Mouse (Mus musculus) CH12.LX (cell line): ENCODE data around the gene Sgip1. TPM values are rescaled to one million over a fixed set of nuclear protein-coding genes. Genes with fewer than 3 reads are reported as not detected.

ENCODE experiments used
- DNase-seq: peaks from one replicate; pipeline ENCODE4 v3.0.0-alpha.2; 2013; ENCODE audit errors: extremely low read depth
- H3K27ac ChIP-seq: 2 replicates; pipeline ENCODE4 v1.5.1; 2012; ENCODE audit warnings: low read depth, mild to moderate bottlenecking, control low read depth, moderate library complexity; ENCODE audit not compliant: insufficient read depth
- H3K27me3 ChIP-seq: replicated peaks from 2 replicates; pipeline ENCODE3; 2012; ENCODE audit warnings: inconsistent platforms
- H3K36me3 ChIP-seq, 2 experiments: replicated peaks in 1 of 2; 2 replicates each; pipeline versions ENCODE3 to v1.6.1; 2012; ENCODE audit warnings: inconsistent platforms in 1 of 2, low read length in 1 of 2, mild to moderate bottlenecking in 1 of 2, mixed read lengths in 1 of 2, moderate library complexity in 1 of 2; ENCODE audit not compliant: control insufficient read depth in 1 of 2, insufficient read depth in 1 of 2
- H3K4me1 ChIP-seq, 2 experiments: 2 replicates each; pipeline ENCODE4 v1.6.1; 2012; ENCODE audit warnings: inconsistent platforms in 1 of 2, moderate library complexity in 1 of 2; ENCODE audit not compliant: insufficient read depth in 2 of 2, control insufficient read depth in 1 of 2
- H3K4me2 ChIP-seq: 2 replicates; pipeline ENCODE4 v1.6.1; 2012; ENCODE audit warnings: low read depth, mild to moderate bottlenecking, control low read depth; ENCODE audit not compliant: poor library complexity, insufficient read depth, severe bottlenecking
- H3K4me3 ChIP-seq, 3 experiments: fragments of 150-350 bp in 1 of 3; sonication (generic) in 1 of 3; replicated peaks in 1 of 3; 2 replicates each; pipeline versions ENCODE3 to v1.5.1; 2011 to 2012; ENCODE audit warnings: low read depth in 2 of 3, low read length in 2 of 3, mild to moderate bottlenecking in 2 of 3, moderate library complexity in 2 of 3, control low read depth in 1 of 3, improper control_type of control experiment in 1 of 3, inconsistent platforms in 1 of 3, mixed read lengths in 1 of 3; ENCODE audit not compliant: poor library complexity in 1 of 3
- H3K79me2 ChIP-seq: replicated peaks from 2 replicates; pipeline ENCODE4 v1.6.1; 2012; ENCODE audit warnings: mild to moderate bottlenecking, moderate library complexity; ENCODE audit not compliant: control insufficient read depth, poor library complexity, insufficient read depth, severe bottlenecking; ENCODE audit errors: extremely low read depth
- H3K9ac ChIP-seq: 2 replicates; pipeline ENCODE4 v1.6.1; 2012; ENCODE audit warnings: low read depth, mild to moderate bottlenecking, control low read depth, moderate library complexity; ENCODE audit not compliant: insufficient read depth
- H3K9me3 ChIP-seq: replicated peaks from 2 replicates; pipeline ENCODE3; 2012; ENCODE audit warnings: low read length, inconsistent platforms, mixed read lengths
- CTCF ChIP-seq, 2 experiments: IDR thresholded peaks in 1 of 2; conservative IDR thresholded peaks in 1 of 2; 2 replicates each; pipeline ENCODE4 v1.5.1; 2011 to 2012; ENCODE audit warnings: low read depth in 2 of 2, low read length in 2 of 2, improper control_type of control experiment in 1 of 2, inconsistent platforms in 1 of 2, mild to moderate bottlenecking in 1 of 2, moderate library complexity in 1 of 2
- E2F4 ChIP-seq: IDR thresholded peaks from 2 replicates; pipeline ENCODE4 v1.6.1; 2011; ENCODE audit warnings: low read depth, low read length, improper control_type of control experiment; ENCODE audit not compliant: insufficient replicate concordance
- EP300 ChIP-seq: IDR thresholded peaks from 2 replicates; pipeline ENCODE4 v1.6.1; 2011; ENCODE audit warnings: low read length, improper control_type of control experiment
- HCFC1 ChIP-seq: IDR thresholded peaks from 2 replicates; pipeline ENCODE4 v1.6.1; 2012; ENCODE audit warnings: low read depth, mild to moderate bottlenecking, inconsistent platforms, low read length, improper control_type of control experiment
- MEF2A ChIP-seq: IDR thresholded peaks from 2 replicates; pipeline ENCODE4 v1.6.1; 2014; ENCODE audit warnings: low read depth, mild to moderate bottlenecking, inconsistent platforms, low read length, improper control_type of control experiment, borderline replicate concordance
- NELFE ChIP-seq: IDR thresholded peaks from 2 replicates; pipeline ENCODE4 v1.6.1; 2011; ENCODE audit warnings: low read depth, low read length, improper control_type of control experiment
- PAX5 ChIP-seq: IDR thresholded peaks from 2 replicates; pipeline ENCODE4 v1.6.1; 2012; ENCODE audit warnings: low read length, inconsistent platforms, mixed read lengths
- POLR2A ChIP-seq: IDR thresholded peaks from 2 replicates; pipeline ENCODE4 v1.6.1; 2011; ENCODE audit warnings: low read depth, mild to moderate bottlenecking, improper control_type of control experiment, low read length
- RCOR1 ChIP-seq: conservative IDR thresholded peaks from 2 replicates; pipeline ENCODE4 v1.6.1; 2012; ENCODE audit warnings: low read depth, mild to moderate bottlenecking, inconsistent platforms, low read length, improper control_type of control experiment
- TBP ChIP-seq: conservative IDR thresholded peaks from 2 replicates; pipeline ENCODE4 v1.6.1; 2011; ENCODE audit warnings: low read depth, low read length, improper control_type of control experiment
- TCF12 ChIP-seq: IDR thresholded peaks from 2 replicates; pipeline ENCODE4 v1.6.1; 2014; ENCODE audit warnings: low read depth, mild to moderate bottlenecking, inconsistent platforms, low read length, improper control_type of control experiment
- UBTF ChIP-seq: IDR thresholded peaks from 2 replicates; pipeline ENCODE4 v1.6.1; 2012; ENCODE audit warnings: low read depth, mild to moderate bottlenecking, inconsistent platforms, low read length, improper control_type of control experiment, moderate library complexity
- USF1 ChIP-seq: IDR thresholded peaks from 2 replicates; pipeline ENCODE4 v1.6.1; 2014; ENCODE audit warnings: low read depth, mild to moderate bottlenecking, inconsistent platforms, low read length, improper control_type of control experiment
- ZNF384 ChIP-seq: IDR thresholded peaks from 2 replicates; pipeline ENCODE4 v1.6.1; 2012; ENCODE audit warnings: low read depth, low read length, improper control_type of control experiment, inconsistent platforms
- dilution Hi-C: fragments of 300-500 bp; cut with MboI; formaldehyde crosslinking; loops from 2 replicates; pipeline ENCODE4 v1.14.3; 2020; ENCODE audit warnings: low sequenced_read_pairs; ENCODE audit not compliant: extremely low pct_unique_long_range_greater_than_20kb, extremely low pct_ligation_motif_present
- in situ Hi-C: fragments of 300-500 bp; cut with MboI; formaldehyde crosslinking; loops from 3 replicates; pipeline ENCODE4 v1.14.3; 2019; ENCODE audit warnings: low sequenced_read_pairs, low pct_ligation_motif_present, low pct_unique_long_range_greater_than_20kb, mixed read lengths
- polyA plus RNA-seq: library from polyadenylated mRNA; unstranded; fragments of >175 nt; gene quantifications from 2 replicates; pipeline ENCODE4 v1.2.1, GENCODE M21; 2012; ENCODE audit warnings: low read depth; ENCODE audit not compliant: insufficient read length
- total RNA-seq, 2 experiments: library from RNA; depleted of rRNA; stranded (reverse); fragments of 300-350 nt in 1 of 2; fragments of >200 nt in 1 of 2; gene quantifications; 2 replicates each; pipeline ENCODE4 v1.2.3; 2012 to 2014

The Sgip1 gene
- total and polyA plus RNA-seq, 3 experiments = 0.07 to 0.39 (median 0.21) TPM

DNA sequence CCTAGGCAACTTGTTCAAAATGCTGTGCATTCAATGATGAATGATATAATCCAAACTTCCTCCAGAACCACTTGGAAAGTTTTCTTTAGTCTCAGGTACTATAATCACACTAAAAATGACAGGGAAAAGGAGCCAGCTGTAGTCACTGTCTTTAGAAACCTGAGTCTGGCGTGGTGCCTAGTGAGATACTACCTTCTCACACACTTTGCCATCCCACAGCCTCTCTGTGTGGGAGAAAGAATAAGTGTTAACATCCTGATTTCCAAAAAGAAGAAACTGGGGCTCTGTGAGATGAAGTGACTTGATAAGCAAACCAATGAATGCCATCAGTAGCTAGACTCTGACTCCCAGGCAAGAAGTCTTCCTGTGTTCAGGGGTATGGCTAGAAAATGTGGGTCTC lies 28.0 kb downstream of the Sgip1 start:
- TF ChIP-seq EP300 = no peak
- no peak for TF ChIP-seq USF1
- no peak for TF ChIP-seq CTCF (conservative IDR thresholded peaks at IDR 0.05 in 1 of 2, IDR thresholded peaks at IDR 0.05 in 1 of 2; ENCODE audit: low read depth in 2 of 2, low read length in 2 of 2)
- no peak for TF ChIP-seq TBP
- no peak for TF ChIP-seq POLR2A
- no peak for TF ChIP-seq NELFE
- no peak for TF ChIP-seq ZNF384
- H3K9ac ChIP-seq = no peak overlapping the region
- H3K4me2 ChIP-seq = no peak overlapping the region
- H3K4me1 ChIP-seq = peaks cover 0 to 11% of the 10 kb centered on the region in 2 experiments; a peak in 2 of 4 replicates
- no peak overlapping the region for H3K4me3 ChIP-seq
- DNase-seq = no peak
- dilution Hi-C loops = no loop called here
- in situ Hi-C loops = no loop called here
- H3K27me3 ChIP-seq = no peaks in the 10 kb centered on the region
- no peak overlapping the region for H3K27ac ChIP-seq
- H3K9me3 ChIP-seq = no peaks in the 10 kb centered on the region
- H3K36me3 ChIP-seq = no peaks in the 10 kb centered on the region
- no peaks in the 10 kb centered on the region for H3K79me2 ChIP-seq

DNA sequence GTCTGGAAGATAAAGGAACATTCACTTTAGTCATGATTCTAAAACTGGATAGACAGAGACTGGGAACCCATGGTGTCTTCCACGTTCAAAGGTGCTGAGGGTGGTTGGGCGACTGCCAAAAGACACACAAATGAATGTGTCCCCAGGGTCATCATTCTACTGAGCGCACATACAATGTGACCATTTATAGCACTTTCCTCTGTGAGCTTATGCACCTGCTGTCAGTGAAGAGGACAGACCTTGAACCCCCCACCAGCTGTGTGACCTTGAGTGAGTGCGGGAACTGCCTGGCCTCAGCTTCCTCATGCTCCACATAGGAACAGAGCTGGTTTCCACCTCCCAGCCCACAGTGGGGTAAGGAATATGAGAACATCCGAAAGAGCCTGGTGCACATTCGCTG lies 28.8 kb downstream of the Sgip1 start:
- DNase-seq = no peak
- no peaks in the 10 kb centered on the region for H3K27me3 ChIP-seq
- H3K79me2 ChIP-seq = no peaks in the 10 kb centered on the region
- TF ChIP-seq TCF12 (0 out of 2 replicates have a peak, but pooled peaks have one; percentile 20), MEF2A (no peak), RCOR1 (no peak), POLR2A (no peak), E2F4 (no peak), HCFC1 (no peak), UBTF (no peak), PAX5 (no peak)
- TF ChIP-seq, all 38 proteins: peak for 1
- Histone ChIP-seq H3K36me3 (no peaks in the 10 kb centered on the region), H3K4me1 (peaks cover 0 to 11% of the 10 kb centered on the region in 2 experiments; a peak in 2 of 4 replicates), H3K9me3 (no peaks in the 10 kb centered on the region), H3K9ac (no peak overlapping the region), H3K27ac (no peak overlapping the region), H3K4me2 (peak overlapping the region; percentile 4; the same call in 1 of the 2 replicates), H3K4me3 (no peak overlapping the region)
- in situ Hi-C loops = no loop called here
- dilution Hi-C loops = no loop called here
